In the genomic region with DNA sequence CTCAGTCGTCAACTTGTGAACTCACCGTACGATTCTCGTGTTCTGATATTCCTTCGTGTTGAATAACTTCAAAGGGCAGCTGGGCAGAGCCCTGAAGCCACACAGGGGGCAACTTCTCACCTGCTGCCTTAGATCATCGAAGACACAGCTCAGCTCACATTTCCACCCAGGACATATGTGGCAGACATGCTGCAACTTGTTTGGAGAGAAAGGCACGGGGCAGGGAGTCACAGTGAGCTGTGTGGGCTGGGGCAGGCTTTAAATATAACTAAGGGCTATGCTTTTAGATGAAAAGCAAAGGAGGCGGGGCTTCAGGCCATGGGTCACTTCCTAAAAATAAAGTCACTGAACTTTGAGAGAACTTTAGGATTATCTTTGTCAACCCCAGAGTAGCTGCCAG, we compare ENCODE assay signal across 21 mouse cellular contexts. TPM values are rescaled to one million over a fixed set of nuclear protein-coding genes. Genes with fewer than 3 reads are reported as not detected.
DNase-seq lines count a peak whose midpoint lies in the region; ATAC-seq and TF ChIP-seq lines count a peak whose summit lies in the region.
"Had no signal": no experiment of that assay in that cellular context is flagged by ENCODE, and none has a peak within 500 bp of the region (broad histone marks: within the 10 kb centered on the region; RNA-seq: fewer than 3 reads in every experiment).

No protein-coding gene starts in this region.

- H3K4me2 ChIP-seq in limb, embryonic 13.5 days (replicated peaks), result no peak overlapping the region
- H3K4me2 ChIP-seq in embryonic facial prominence, embryonic 13.5 days, result no peak overlapping the region
- H3K4me2 ChIP-seq in midbrain, embryonic 11.5 days, result no peak overlapping the region
- H3K4me2 ChIP-seq: embryonic facial prominence, embryonic 12.5 days; hindbrain, embryonic 14.5 days; liver, embryonic 12.5 days had no signal

- H3K36me3 ChIP-seq in limb, embryonic 13.5 days, result 0 out of 2 replicates have a peak, but pooled peaks cover 10% of the 10 kb centered on the region
- H3K36me3 ChIP-seq in limb, embryonic 10.5 days, result no peaks in the 10 kb centered on the region
- no peaks in the 10 kb centered on the region for H3K36me3 ChIP-seq in embryonic facial prominence, embryonic 13.5 days
- no peaks in the 10 kb centered on the region for H3K36me3 ChIP-seq in midbrain, embryonic 11.5 days (ENCODE audit: control insufficient read depth, insufficient read depth, low read length)
- H3K36me3 ChIP-seq: embryonic facial prominence, embryonic 12.5 days; forebrain, embryonic 10.5 days; liver, embryonic 12.5 days had no signal

- H3K27me3 ChIP-seq in limb, embryonic 13.5 days, result no peaks in the 10 kb centered on the region
- H3K27me3 ChIP-seq in limb, embryonic 10.5 days (ENCODE audit: low read depth, poor library complexity, severe bottlenecking), result no peaks in the 10 kb centered on the region
- no peaks in the 10 kb centered on the region for H3K27me3 ChIP-seq in embryonic facial prominence, embryonic 13.5 days
- no peaks in the 10 kb centered on the region for H3K27me3 ChIP-seq in midbrain, embryonic 11.5 days (ENCODE audit: control insufficient read depth, insufficient read depth, low read length)
- H3K27me3 ChIP-seq: CH12.LX; embryonic facial prominence, embryonic 12.5 days; liver, embryonic 12.5 days had no signal

- H3K9me3 ChIP-seq in limb, embryonic 13.5 days, result no peaks in the 10 kb centered on the region
- no peaks in the 10 kb centered on the region for H3K9me3 ChIP-seq in limb, embryonic 10.5 days (replicated peaks)
- H3K9me3 ChIP-seq in embryonic facial prominence, embryonic 13.5 days, result no peaks in the 10 kb centered on the region
- H3K9me3 ChIP-seq in midbrain, embryonic 11.5 days (ENCODE audit: control insufficient read depth, low read length), result no peaks in the 10 kb centered on the region
- H3K9me3 ChIP-seq: embryonic facial prominence, embryonic 12.5 days; forebrain, embryonic 10.5 days; liver, embryonic 12.5 days had no signal

- TF ChIP-seq CTCF in gastrocnemius, adult 2 months (IDR thresholded peaks at IDR 0.05), result no peak

- H3K4me1 ChIP-seq in limb, embryonic 13.5 days, result peaks cover 25% of the 10 kb centered on the region
- H3K4me1 ChIP-seq in limb, embryonic 10.5 days, result peaks cover 7% of the 10 kb centered on the region
- H3K4me1 ChIP-seq in embryonic facial prominence, embryonic 13.5 days, result peaks cover 16% of the 10 kb centered on the region
- no peaks in the 10 kb centered on the region for H3K4me1 ChIP-seq in midbrain, embryonic 11.5 days (ENCODE audit: control insufficient read depth, insufficient read depth, low read length)
- H3K4me1 ChIP-seq: liver, embryonic 12.5 days had no signal

- intact Hi-C loops in gastrocnemius, adult 2 months (cut with DNase I), result no loop called here

- peak; percentile 40 for DNase-seq in gastrocnemius, adult 2 months
- no peak for DNase-seq in gastrocnemius, postnatal 4 days (ENCODE audit: low spot score in 2 of 2)
- DNase-seq in limb, embryonic 10.5 days (ENCODE audit: low spot score), result no peak
- no peak for DNase-seq in midbrain, embryonic 11.5 days (ENCODE audit: low spot score, missing footprints)
- DNase-seq in spleen, adult 18-20 months, result no peak
- DNase-seq: adrenal gland, postnatal 25 days; cerebellum, adult 11-12 months; cerebellum, postnatal 14 days; forebrain, postnatal 0 days; heart, adult 18-20 months; lung, adult 2 months; retina, postnatal 1 day; right cerebral cortex, postnatal 4 days; thymus, postnatal 25 days had no signal

- peak; percentile 75 for ATAC-seq in limb, embryonic 13.5 days (ENCODE audit: low FRiP score, low read depth)
- ATAC-seq in embryonic facial prominence, embryonic 13.5 days (ENCODE audit: insufficient number of reproducible peaks, insufficient read depth, low FRiP score, low TSS enrichment, low read depth), result no peak
- no peak for ATAC-seq in midbrain, embryonic 11.5 days (ENCODE audit: low FRiP score)
- ATAC-seq: forebrain, postnatal 0 days; liver, embryonic 12.5 days had no signal

- peak overlapping the region; percentile 79 for H3K27ac ChIP-seq in gastrocnemius, adult 2 months
- no peak overlapping the region for H3K27ac ChIP-seq in limb, embryonic 13.5 days
- H3K27ac ChIP-seq in limb, embryonic 10.5 days, result no peak overlapping the region
- peak overlapping the region; percentile 12; the same call in 1 of the 2 replicates for H3K27ac ChIP-seq in embryonic facial prominence, embryonic 13.5 days
- H3K27ac ChIP-seq in midbrain, embryonic 11.5 days (ENCODE audit: low read depth, low read length), result no peak overlapping the region
- H3K27ac ChIP-seq: embryonic facial prominence, embryonic 12.5 days; forebrain, embryonic 10.5 days; hindbrain, embryonic 14.5 days; liver, embryonic 12.5 days had no signal

- 58% methylated on average over 8 of the region's 8 CpGs for WGBS in limb, embryonic 13.5 days
- 79% methylated on average over 8 of the region's 8 CpGs for WGBS in limb, embryonic 10.5 days
- 33% methylated on average over 8 of the region's 8 CpGs for WGBS in embryonic facial prominence, embryonic 13.5 days
- WGBS in midbrain, embryonic 11.5 days, result 42% methylated on average over 8 of the region's 8 CpGs

- no peak overlapping the region for H3K9ac ChIP-seq in limb, embryonic 13.5 days
- H3K9ac ChIP-seq in embryonic facial prominence, embryonic 13.5 days, result no peak overlapping the region
- no peak overlapping the region for H3K9ac ChIP-seq in midbrain, embryonic 11.5 days (ENCODE audit: low read length)
- H3K9ac ChIP-seq: embryonic facial prominence, embryonic 12.5 days; forebrain, postnatal 0 days; hindbrain, embryonic 14.5 days; liver, embryonic 12.5 days had no signal

- H3K4me3 ChIP-seq in gastrocnemius, adult 2 months, result no peak overlapping the region
- no peak overlapping the region for H3K4me3 ChIP-seq in limb, embryonic 13.5 days
- H3K4me3 ChIP-seq in limb, embryonic 10.5 days, result no peak overlapping the region
- H3K4me3 ChIP-seq in embryonic facial prominence, embryonic 13.5 days, result no peak overlapping the region
- H3K4me3 ChIP-seq in midbrain, embryonic 11.5 days (ENCODE audit: low read depth, low read length), result no peak overlapping the region
- H3K4me3 ChIP-seq: embryonic facial prominence, embryonic 12.5 days; forebrain, embryonic 10.5 days; liver, embryonic 12.5 days had no signal

RNA-seq across cellular contexts. Expression of gene Ltbp1, which starts 51.3 kb away (rescaled TPM):
- 10 to 100 TPM in 1 of 2 experiments, 1 to 10 TPM in 1; 8.9 to 11.0 TPM for total RNA-seq in gastrocnemius, adult 2 months (2021)
- total RNA-seq in gastrocnemius, postnatal 4 days (2021), result 10 to 100 TPM; 36.2 to 37.0 TPM
- polyA plus RNA-seq in limb, embryonic 13.5 days (2015; fragmentation: Nextera tagmentation; extraction: Ambion mirVana), result 61.3 and 64.7 TPM in 2 replicates
- polyA plus RNA-seq in limb, embryonic 10.5 days (2016; fragmentation: Nextera tagmentation; extraction: Ambion mirVana), result 7.1 and 16.4 TPM in 2 replicates
- 41.3 and 44.8 TPM in 2 replicates for polyA plus RNA-seq in embryonic facial prominence, embryonic 13.5 days (2015; fragmentation: Nextera tagmentation; extraction: Ambion mirVana)
- 5.5 and 6.2 TPM in 2 replicates for polyA plus RNA-seq in midbrain, embryonic 11.5 days (2014; fragmentation: Nextera tagmentation; extraction: Ambion mirVana)

Comparison
In these comparisons a context has a peak if more than half of its experiments do, and no peak if none do; other contexts are left out.
1. H3K27ac ChIP-seq: peak in gastrocnemius, adult 2 months (single experiment) and embryonic facial prominence, embryonic 13.5 days (single experiment); none in limb, embryonic 13.5 days (single experiment), limb, embryonic 10.5 days (single experiment) and midbrain, embryonic 11.5 days (single experiment).